Mouse (Mus musculus) midbrain, embryonic 15.5 days (tissue): ENCODE results near the gene Trim33. TPM values are rescaled to one million over a fixed set of nuclear protein-coding genes. Genes with fewer than 3 reads are reported as not detected.

Source experiments
- polyA plus RNA-seq: library from polyadenylated mRNA; unstranded; fragments of >200 nt; fragmentation: Nextera tagmentation; extraction: Ambion mirVana; gene quantifications from 2 replicates; pipeline ENCODE4 v1.2.1, GENCODE M21; 2015

Trim33 gene
- polyA plus RNA-seq, 1 experiment from 2014 or later: 33.7 TPM

Other genes starting within 250 kb of the Trim33 start
- 92.6 and 93.0 TPM in 2 replicates for gene Nras, start 221.0 kb upstream of the Trim33 start, polyA plus RNA-seq
- gene Ampd1, start 205.3 kb upstream of the Trim33 start, polyA plus RNA-seq: 0.06 TPM in 1 of 2 replicates, not detected in the other
- gene Dennd2c, start 176.7 kb upstream of the Trim33 start, polyA plus RNA-seq: 1.3 and 1.4 TPM in 2 replicates
- gene Bcas2, start 107.6 kb upstream of the Trim33 start, polyA plus RNA-seq: 221 and 230 TPM in 2 replicates